Mouse (Mus musculus) kidney, postnatal 0 days (tissue): ENCODE measurements at regions not wholly inside any gene's neighbourhood (a gene's known extent, or its start where the extent isn't known, plus 50 kb on each side); places are given as distances from the start of the nearest gene placed in this dataset.

Source experiments
- ATAC-seq: fragments of 200-750 bp; cut with Nextera tagmentation; replicated peaks from 2 replicates; pipeline ENCODE4 v1.8.0; 2017; ENCODE audit warnings: low read depth, moderate number of reproducible peaks, moderate TSS enrichment, moderate library complexity; ENCODE audit not compliant: low FRiP score
- DNase-seq: peaks from one replicate; pipeline ENCODE4 v3.0.0-alpha.2; 2016; ENCODE audit warnings: low spot score
- H3K27ac ChIP-seq: fragments of 300-500 bp; sonication (generic); 2 replicates; pipeline ENCODE4 v1.5.1; 2014; ENCODE audit warnings: mild to moderate bottlenecking
- H3K27me3 ChIP-seq: fragments of 300-500 bp; sonication (generic); 2 replicates; pipeline ENCODE4 v1.6.1; 2014; ENCODE audit warnings: low read length, mixed read lengths; ENCODE audit not compliant: insufficient read depth
- H3K36me3 ChIP-seq: fragments of 300-500 bp; sonication (generic); 2 replicates; pipeline ENCODE4 v1.6.1; 2014; ENCODE audit warnings: low read length, mixed read lengths; ENCODE audit not compliant: insufficient read depth
- H3K4me1 ChIP-seq: fragments of 300-500 bp; sonication (generic); replicated peaks from 2 replicates; pipeline ENCODE4 v1.6.1; 2014; ENCODE audit warnings: antibody characterized with exemption, low read length, mixed read lengths; ENCODE audit not compliant: insufficient read depth
- H3K4me2 ChIP-seq: fragments of 300-500 bp; sonication (generic); 2 replicates; pipeline ENCODE4 v1.6.1; 2014; ENCODE audit warnings: mild to moderate bottlenecking, low read length, moderate library complexity, mixed read lengths
- H3K4me3 ChIP-seq: fragments of 300-500 bp; sonication (generic); replicated peaks from 2 replicates; pipeline ENCODE4 v1.5.1; 2014; ENCODE audit warnings: low read depth, low read length
- H3K9ac ChIP-seq: fragments of 300-500 bp; sonication (generic); 2 replicates; pipeline ENCODE4 v1.6.1; 2014; ENCODE audit warnings: low read depth, low read length
- H3K9me3 ChIP-seq: fragments of 300-500 bp; sonication (generic); replicated peaks from 2 replicates; pipeline ENCODE4 v1.6.1; 2016; ENCODE audit warnings: low read length, inconsistent platforms, mixed read lengths
- CTCF ChIP-seq: IDR thresholded peaks from 2 replicates; pipeline ENCODE4 v1.5.1; 2016; ENCODE audit warnings: antibody characterized with exemption, low read depth, mild to moderate bottlenecking, moderate library complexity
- WGBS: fragments of 180-500 bp; shearing (Covaris S2); extraction: QIAGEN DNeasy Blood & Tissue Kit; methylation state at CpG from one replicate; pipeline ENCODE4 v1.1.7; 2014; 5-methylcytosine and 5-hydroxymethylcytosine counted together

DNA sequence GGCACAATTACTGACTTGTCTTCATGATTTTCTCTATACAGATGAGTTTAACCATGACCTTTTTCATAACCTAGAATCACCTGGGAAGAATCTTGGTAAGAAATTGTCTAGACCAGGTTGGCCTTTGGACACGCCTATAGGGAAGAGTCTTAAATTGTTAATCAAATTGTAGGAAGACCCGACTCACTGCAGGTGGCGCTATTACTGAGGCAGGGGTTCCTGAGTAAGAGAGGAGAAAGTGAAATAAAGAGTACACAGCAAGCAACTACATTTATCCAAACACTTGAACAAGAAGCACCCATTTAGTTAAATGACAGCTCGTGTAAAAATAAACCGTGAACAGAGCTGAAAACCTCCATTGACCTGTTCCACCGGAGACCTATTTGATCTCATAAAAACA is 85.9 kb upstream of the St6gal2 start:
- Histone ChIP-seq H3K4me1 (no peaks in the 10 kb centered on the region), H3K9ac (no peak overlapping the region), H3K9me3 (no peaks in the 10 kb centered on the region), H3K4me2 (no peak overlapping the region), H3K4me3 (no peak overlapping the region), H3K36me3 (no peaks in the 10 kb centered on the region), H3K27ac (no peak overlapping the region), H3K27me3 (no peaks in the 10 kb centered on the region)
- 80% methylated on average over 6 of the region's 6 CpGs for WGBS
- DNase-seq: no peak
- TF ChIP-seq CTCF: no peak
- no peak for ATAC-seq

- Histone ChIP-seq H3K4me3 (no peak overlapping the region), H3K4me1 (no peaks in the 10 kb centered on the region), H3K4me2 (no peak overlapping the region), H3K36me3 (no peaks in the 10 kb centered on the region), H3K9ac (no peak overlapping the region), H3K27me3 (no peaks in the 10 kb centered on the region), H3K27ac (no peak overlapping the region), H3K9me3 (no peaks in the 10 kb centered on the region)
- no peak for ATAC-seq
- TF ChIP-seq CTCF: no peak
- DNase-seq: no peak
- WGBS: 66% methylated on average over 1 of the region's 1 CpGs
Measured at GRCm38 (mm10) chr17:55367064-55367463, 78.1 kb upstream of the St6gal2 start.

- Histone ChIP-seq H3K9ac (no peak overlapping the region), H3K27me3 (no peaks in the 10 kb centered on the region), H3K36me3 (no peaks in the 10 kb centered on the region), H3K27ac (no peak overlapping the region), H3K9me3 (no peaks in the 10 kb centered on the region), H3K4me2 (no peak overlapping the region), H3K4me3 (no peak overlapping the region), H3K4me1 (no peaks in the 10 kb centered on the region)
- 89% methylated on average over 7 of the region's 7 CpGs for WGBS
- DNase-seq: no peak
- TF ChIP-seq CTCF: no peak
- ATAC-seq: no peak
Measured at GRCm38 (mm10) chr17:55367464-55368207, 77.5 kb upstream of the St6gal2 start.
